Mouse (Mus musculus): ENCODE measurements around the gene Slc13a3.

Gene Slc13a3

GRCm38 (mm10) chr2:165360861-165361260, 112.2 kb downstream of the Slc13a3 start:
- no peak for DNase-seq

All from cerebellum, adult 11-12 months (tissue).